Mouse (Mus musculus) ZHBTc4 (cell line): ENCODE measurements around the gene Sucla2.
A peak's percentile ranks its signal among the peaks of the same experiment; 100 is the strongest.
"Not testable (repeated sequence)": the region's sequence is repeated elsewhere in the genome, so short reads cannot be mapped to it uniquely, and the experiment has no call there.

Experiments used
- DNase-seq: peaks from one replicate; pipeline ENCODE4 v3.0.0-alpha.2; 2011; ENCODE audit warnings: low read depth, low spot score

The Sucla2 gene

DNA sequence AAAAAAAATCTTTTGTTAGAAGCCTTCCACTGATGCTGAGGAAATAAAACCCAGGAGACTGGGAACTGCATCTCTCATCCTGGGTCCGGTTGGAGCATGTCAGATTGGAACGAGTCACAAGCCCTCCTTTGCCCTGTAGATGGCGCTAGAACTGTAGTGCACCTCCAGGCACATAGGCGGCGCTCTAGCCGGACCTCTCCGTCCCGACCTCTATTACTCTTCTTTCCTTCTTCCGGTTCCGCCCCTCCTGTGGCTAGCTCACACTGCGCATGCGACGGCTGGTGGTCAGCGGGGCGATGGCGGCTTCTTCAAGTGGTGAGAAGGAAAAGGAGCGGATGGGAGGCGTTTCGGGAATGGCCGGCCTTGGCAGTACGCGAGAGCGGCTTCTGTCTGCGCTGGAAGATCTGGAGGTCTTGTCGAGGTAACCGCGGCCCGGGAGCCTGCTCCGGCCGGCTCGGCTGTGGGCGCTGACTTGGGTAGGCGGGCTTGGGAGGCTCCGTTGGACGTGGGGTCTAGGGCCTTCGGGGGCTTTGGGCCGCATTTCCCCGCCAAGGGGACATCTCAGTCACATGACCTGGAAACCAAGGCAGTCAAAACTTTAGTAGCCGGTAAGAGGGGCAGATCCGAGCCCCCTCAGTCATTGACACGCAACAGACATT lies 15.2 kb upstream of the Sucla2 start, which contains the start of gene Med4:
TSS of gene Med4 (plus strand) at position 261 of the 659 bp plus-strand sequence.
- peak; percentile 93 for DNase-seq

DNA sequence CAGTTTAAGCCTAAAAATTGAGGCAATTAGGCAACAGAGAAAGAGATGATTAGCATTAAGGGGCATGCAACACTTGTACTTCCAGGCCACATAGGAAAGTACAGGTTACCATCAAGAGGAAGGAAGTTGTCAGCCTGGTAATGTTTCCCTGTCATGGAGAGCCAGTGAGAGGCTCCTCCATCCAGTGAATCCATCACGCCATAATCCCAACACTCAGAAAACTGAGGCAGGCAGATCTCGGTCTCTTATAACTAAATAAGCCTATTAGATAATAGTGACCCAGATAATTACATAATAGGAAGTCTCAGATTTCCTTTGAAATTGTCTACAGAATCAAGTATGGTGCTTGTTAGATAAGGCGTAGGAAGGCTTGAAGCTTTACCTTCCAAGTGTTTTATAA lies 983 bp upstream of the Sucla2 start:
- no peak for DNase-seq

DNA sequence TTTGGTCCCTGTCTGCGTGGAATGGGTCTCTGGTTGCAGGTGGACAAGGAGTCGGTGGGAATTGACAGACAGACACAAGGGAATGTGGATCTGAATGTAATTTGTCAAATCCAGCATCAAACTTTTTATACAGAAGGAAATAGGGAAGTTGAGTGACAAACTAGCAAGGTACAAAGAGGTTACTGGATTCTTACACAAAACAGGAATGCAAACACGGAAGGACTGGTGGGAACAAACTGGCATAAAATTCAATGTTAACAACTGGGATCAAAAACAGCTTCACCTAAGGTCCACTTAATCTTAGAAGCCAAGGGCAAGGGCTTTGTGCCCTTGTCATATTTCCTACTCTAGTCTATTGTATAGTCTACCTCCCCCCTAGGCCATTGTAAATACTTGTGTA lies 3.5 kb downstream of the Sucla2 start:
- DNase-seq: not testable (repeated sequence)

DNA sequence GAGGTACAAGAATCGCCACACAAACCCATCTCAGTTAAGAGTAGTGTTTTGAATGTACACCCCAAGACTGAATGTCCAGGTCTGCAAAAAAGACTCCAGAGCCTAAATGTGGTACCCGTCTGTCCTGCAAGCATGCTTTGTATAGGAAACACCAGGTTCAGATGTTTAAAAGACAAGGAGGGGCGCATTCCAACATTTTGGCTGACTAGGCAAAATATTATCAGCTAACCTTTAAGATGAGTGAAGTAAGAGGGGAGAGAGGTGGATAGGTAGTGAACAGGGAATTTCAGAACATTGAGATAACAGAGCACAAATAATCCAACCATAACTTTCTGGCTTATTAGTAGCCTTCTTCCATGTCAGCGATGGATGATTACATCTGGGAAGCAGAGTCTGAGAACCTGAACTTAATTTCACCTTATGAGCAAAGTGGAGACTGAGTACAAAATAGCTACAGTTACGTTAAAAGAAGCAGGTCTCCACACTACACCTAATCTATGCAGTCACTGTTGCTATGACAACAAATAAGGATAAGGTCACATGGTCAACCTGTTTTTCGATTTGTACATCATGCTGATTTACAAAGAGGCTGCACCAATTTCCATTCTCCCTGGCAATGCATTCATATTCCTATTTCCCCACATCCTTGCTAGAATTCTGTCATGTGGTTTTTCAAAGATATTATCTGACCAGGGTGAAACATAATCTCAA lies 8.8 kb downstream of the Sucla2 start:
- DNase-seq: no peak

DNA sequence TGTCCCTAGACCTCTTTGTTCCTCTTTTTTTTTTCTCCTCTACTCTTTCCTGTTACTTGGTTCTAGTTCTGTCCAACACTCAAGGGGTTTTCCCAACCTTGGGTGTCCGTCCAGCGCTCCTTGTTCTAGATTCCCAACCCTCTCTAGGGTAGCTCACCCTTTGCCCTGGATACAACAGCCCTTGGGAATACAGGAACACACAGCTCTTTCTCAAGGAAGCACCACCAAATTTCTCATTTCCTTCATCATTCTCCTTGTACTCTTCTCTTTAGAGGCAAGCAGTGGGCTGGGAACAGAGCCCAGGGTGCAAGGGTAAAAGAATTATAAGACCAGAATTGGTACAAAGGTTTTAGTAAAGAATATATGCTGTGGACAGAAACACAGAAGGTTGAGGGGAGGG lies 10.5 kb downstream of the Sucla2 start:
- DNase-seq: no peak

DNA sequence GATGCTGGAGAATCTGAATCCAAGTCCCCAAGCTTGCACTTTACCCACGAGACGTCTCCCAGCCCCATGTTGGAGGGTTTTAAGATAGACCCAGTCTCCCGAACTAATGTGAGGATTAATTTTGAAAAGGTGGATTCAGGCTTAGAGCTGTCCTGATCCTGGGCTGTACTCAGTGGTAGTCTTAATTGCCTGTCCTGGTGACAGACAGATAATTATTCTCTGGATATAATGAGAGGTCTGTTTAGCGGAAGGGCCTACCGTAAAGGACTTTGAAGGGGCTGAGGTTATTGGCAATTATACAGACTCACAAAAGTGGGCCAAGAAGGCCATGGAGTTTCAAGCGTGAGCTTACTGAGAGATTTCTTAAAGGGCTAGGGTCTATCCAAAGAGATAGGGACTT lies 18.7 kb downstream of the Sucla2 start:
- DNase-seq: no peak

DNA sequence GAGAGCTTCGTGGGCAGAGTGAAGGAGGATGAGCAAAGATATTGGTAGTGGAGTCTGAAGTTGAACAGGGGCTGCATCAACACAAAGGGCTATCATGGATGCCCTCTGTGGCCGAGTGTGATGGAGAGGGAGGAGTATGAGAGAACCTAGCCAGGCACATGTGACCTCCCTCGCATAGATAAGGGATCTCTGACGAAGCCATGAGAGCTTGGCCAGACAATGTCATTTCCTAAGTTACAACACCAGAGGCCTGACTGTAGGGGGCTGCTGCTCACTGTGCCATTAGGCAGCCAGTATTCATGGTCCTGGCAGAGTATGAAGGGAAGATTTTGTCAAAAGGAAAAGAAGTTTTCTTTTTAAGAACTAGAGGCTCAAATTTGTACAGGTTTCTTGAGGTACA lies 21.9 kb downstream of the Sucla2 start:
- no peak for DNase-seq

DNA sequence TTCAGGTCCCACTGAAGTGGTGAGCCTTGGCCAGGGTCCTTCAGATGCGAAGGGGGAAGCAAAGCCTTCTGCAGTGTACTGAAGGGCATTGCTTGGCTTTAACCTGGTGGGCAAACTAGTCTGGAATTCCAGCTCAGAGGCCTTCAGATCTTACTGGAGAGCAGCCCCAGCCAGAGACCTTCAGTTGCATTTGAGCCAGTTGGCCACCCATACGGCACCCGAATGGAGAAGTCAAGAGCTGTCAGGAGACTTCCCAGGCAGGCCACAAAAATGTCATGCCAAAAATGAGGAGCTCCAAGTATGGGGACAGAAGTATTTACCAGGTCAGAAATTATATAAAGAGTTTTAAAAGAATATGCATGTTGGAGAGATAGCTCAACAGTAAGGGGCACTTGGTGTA lies 22.9 kb downstream of the Sucla2 start, which contains the start of gene Nudt15:
TSS of gene Nudt15 (minus strand) at position 192 of the 400 bp plus-strand sequence.
- no peak for DNase-seq

DNA sequence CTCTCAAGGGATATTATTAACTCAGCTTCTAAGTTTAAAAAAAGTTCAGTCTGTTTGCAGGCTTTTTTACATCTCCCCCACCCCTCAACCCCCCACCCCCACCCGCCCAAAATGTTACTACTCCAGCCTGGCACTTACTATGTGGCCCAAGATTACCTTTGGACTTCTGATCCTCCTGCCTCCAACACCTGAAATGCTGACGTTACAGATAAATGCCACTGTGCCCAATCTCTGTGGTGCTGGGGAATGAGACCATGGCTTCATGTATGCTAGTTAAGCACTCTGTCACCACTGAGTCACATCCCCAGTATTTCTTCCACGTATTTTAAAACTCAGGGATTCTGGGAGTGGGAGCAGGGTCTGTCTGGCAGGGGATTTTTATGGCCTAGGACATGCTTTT lies 25.2 kb downstream of the Sucla2 start:
- DNase-seq: no peak

DNA sequence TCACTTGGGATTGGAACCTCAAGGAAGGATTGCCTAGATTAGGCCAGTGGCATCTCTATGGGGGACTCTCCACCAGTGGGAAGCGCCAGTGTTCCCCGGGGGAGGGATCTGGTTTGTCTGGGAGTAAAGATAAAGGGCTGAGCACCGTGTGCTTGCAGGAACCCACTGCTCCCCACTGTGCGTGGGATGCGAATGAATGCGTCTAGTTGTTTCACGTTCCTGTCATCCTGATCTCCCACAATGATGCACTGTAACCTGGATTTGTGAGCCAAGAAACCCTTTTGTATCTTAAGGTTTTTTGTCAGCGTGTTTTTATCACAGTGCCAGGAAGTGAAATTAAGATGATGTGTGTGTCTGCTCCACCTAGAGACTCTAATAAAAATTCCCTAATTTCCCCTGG lies 25.6 kb downstream of the Sucla2 start:
- DNase-seq: no peak

DNA sequence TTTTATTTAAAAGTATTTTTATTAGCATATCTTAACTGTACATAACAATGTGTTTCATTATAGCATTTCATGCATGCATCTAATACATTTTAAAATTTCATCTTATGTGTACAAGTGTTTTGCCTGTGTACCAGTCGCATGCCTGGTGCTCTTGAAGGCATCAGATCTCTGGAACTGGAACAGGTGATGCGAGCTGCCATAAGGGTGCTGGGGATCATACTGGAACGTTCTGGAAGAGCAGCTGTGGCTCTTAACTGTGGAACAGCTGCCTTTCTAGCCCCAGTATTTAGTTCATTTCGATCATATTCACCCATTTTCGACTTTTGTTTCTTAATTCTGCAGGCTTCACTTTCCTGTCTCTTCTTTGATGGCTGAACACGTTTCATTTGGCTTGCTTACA lies 26.0 kb downstream of the Sucla2 start:
- no peak for DNase-seq

DNA sequence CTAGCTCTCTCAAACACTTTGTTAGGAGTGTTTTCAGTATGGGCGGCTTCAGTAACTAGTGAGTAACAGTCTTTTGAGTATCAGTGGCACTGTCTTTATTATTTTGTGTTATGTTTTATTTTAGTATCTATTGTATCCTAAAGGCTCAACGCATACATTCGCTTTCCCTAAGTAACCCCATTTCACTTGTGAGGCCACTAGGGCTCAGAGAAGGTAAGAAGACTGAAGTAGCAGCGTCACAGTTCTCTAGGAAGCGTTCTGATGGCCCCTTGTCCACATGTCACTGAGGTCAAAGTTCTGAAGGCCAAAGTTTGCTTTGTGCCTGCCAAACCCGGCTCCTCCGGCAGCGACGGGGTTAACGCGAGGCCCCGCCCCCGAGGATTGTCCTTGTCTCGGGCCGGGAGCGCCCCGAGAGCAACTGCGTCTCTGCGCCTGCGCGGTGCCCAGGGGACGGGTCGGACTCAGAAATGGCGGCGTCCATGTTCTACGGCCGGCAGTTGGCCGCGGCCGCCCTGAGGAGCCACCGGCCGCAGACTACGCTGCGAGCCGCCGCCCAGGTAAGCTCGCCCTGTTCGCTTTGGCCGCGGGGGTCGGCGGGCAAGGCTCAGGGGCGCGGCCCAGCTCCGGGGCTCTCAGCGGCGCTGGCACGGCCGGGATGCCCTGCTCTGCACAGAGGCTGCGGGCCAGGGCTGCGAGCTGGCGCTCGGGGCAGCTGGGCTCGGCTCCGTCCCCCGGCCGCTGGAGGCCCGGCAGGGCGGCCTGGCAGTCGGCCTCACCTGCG lies 27.4 kb downstream of the Sucla2 start:
- DNase-seq: peak; percentile 93

DNA sequence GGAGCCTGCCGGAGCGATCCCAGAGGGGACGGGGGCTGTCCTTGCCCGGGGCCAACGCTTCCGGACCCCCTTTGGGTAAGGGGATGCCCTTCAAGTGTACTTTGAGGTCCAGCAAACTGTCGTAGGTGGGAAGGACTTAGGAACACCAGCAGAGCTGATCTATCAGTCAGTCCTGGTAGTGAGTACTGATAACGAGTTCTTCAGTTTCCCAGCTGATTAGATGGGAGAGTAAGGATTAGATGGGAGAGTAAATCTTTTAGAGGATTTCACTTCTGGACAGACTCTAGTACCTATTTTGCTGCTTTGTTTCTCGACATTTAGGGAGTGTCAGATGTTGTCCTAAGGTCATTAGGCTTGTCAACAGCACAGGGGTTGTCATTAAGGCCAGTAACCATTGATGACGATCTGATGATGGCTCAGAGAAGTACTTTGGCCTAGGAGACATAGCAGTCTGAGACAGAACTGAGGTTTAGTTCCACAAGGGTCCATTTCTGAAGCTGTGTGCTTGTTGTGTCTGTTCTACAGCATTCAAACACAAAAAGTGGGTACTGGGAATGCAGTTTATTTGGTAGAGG lies 28.1 kb downstream of the Sucla2 start:
- DNase-seq: no peak

DNA sequence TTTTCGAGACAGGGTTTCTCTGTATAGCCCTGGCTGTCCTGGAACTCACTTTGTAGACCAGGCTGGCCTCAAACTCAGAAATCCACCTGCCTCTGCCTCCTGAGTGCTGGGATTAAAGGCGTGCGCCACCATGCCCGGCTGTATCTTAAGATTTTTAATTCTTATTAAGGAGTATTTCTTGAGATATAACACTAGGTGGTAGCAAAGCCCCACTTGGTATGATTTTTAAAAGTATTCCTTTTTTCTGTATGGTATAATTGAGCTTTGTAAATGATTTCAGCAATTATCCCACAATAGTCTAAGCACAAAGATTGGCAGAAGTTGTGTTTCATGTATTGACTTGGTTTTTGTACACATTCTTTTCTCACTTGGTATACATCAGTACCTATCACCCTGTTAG lies 44.7 kb downstream of the Sucla2 start:
- DNase-seq: not testable (repeated sequence)

DNA sequence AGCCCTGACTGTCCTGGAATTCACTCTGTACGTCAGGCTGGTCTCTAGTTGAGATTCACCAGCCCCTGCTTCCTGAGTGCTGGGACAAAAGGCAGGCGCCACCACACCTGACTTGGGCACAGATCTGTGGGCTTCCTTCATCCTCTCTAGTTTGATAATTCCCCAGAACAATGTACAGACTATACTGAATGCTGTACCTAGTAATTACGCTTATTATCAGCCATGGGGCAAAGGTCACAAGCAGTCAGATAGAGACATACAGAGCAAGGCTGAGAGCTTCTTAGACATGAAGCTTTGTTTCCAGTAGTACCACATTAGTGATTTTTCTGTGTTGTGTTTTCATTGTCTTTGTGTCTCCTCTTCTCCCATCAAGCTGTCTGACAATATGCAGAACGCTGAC lies 46.0 kb downstream of the Sucla2 start:
- DNase-seq: no peak

DNA sequence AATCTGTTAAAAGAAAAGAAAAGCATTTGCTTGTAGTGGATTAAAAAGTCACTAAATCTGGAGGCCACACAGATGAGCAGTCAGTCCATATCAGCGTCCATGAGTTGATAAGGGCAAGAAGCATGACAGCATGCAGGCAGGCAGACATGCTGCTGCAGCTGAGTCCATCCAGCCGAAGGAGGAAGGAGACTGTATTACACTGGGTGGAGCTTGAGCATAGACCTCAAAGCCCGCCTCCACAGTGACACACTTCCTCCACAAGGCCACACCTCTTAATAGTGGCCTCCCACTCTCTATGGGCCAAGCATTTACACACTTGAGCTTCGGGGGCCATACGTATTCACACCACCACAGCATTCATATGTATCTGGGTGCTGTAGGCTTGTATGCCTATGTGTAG lies 48.9 kb downstream of the Sucla2 start:
- DNase-seq: no peak

DNA sequence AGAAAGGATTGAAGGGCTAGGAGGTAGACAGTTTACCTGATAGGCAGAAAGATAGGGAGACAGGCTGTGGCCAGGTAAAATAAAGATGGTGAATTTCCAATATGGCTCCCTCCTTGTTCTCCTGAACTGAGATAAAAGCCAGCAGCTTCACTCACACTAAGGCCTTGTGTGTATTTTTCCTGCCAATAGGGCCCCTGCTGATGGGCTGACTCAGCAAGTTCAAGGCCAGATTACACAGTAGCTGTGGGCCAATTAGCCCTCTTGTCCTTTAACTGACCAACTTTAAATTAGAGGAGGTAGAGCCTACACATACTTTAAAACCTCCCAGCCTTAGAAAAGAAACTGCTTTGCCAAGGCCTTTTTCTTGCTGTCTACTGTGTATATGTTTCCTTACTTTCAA lies 51.2 kb downstream of the Sucla2 start:
- DNase-seq: no peak

DNA sequence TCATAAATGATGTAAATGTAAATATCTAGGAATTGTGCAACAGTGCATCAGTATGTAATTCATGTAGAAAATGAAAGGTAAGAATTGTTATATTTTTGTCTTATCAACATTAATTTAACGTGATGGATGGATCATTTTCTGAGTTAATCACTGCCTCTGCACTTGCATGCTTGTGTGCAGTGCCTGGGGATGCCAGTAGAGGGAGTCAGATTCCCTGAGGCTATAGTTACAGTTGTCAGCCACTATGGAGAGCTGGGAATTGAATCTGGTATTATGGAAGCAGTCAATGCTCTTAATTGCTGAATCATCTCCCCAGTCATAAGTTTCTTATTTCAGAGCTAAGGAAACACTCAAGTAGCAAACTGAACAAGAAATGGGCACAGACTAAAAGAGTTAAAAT lies 63.0 kb downstream of the Sucla2 start:
- peak; percentile 33 for DNase-seq

DNA sequence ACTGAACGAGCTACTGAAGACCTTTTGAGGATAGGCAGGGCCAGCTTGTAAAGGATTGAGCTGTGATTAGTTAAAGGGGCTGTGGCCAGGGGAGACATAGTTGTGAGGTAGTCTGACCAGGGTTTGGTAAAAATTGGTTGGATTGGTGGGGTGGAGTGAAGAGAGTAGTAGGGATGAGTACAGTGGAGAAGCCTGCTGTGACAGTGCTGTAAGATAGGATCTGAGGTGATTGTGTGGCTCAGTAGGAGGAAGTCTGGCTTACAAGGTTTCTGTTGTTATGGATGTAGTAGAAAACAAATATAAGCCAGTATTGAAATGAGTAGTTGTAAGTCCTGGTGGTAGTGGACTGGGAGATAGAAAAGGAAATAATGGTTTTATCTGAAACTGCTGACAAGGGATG lies 67.0 kb downstream of the Sucla2 start:
- DNase-seq: no peak

DNA sequence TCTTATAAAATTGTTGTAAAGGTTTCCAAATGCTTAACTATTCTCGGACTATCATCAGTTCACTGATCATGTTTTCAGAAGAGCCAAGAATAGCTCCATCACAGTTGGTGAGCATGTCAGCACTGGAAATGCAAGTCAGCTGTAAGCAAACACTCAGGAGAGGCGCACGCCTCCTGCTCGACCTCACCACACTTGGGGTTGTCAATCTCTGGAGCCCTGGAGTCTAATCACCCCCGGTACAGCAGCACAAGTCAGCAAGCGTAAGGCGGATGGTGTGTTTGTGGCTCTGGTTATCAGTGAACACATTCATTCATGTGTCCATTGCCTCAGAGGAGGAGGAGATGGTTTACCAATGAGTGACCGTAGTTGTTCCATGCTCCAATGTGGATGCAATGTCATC lies 74.6 kb downstream of the Sucla2 start:
- DNase-seq: no peak

DNA sequence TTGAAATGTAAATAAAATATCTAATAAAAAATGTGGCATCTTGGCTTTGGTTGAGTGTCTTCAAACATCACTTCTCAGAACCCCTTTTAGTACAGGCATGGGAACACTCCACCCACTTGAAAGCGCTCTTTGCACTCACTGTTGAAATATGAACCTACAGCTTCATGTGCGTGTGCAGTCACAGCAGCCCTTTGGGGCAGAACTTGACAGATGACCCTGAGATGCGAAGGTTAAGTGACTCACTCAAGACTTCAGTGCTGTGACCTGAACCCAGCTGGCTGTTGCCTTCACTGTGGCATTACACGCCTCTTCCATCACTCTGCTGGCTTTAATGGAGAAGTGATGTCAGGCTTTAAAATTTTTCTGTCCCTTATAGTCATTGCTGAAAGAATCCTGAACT lies 82.6 kb downstream of the Sucla2 start:
- no peak for DNase-seq
